Mouse (Mus musculus) spleen, adult 2 months (tissue): ENCODE results near the gene Foxc1.

Source experiments
- CTCF ChIP-seq: fragments of 200-500 bp; IDR thresholded peaks from 2 replicates; pipeline ENCODE4 v1.5.1; 2011; ENCODE audit warnings: mild to moderate bottlenecking, inconsistent platforms; ENCODE audit not compliant: insufficient read depth, insufficient read length, insufficient replicate concordance; ENCODE audit errors: extremely low read depth
- POLR2A ChIP-seq: fragments of 200-500 bp; IDR thresholded peaks from 2 replicates; pipeline ENCODE4 v1.6.1; 2011; ENCODE audit warnings: low read depth, low read length, inconsistent platforms

GRCm38 (mm10) chr13:31797346-31797745 is 9.1 kb upstream of the Foxc1 start:
- TF ChIP-seq CTCF (no peak), POLR2A (no peak)
